Mouse (Mus musculus) adrenal gland, adult 2 months (tissue): ENCODE results near the gene Agr3. TPM values are rescaled to one million over a fixed set of nuclear protein-coding genes. Genes with fewer than 3 reads are reported as not detected.

ENCODE experiments used
- DNase-seq: peaks from one replicate; pipeline ENCODE4 v3.0.0; 2021
- long read RNA-seq: library from polyadenylated mRNA; stranded (forward); transcript quantifications from one replicate; pipeline ENCODE4 v2.0.0, GENCODE M21; 2021
- polyA plus RNA-seq: library from polyadenylated mRNA; depleted of rRNA; stranded (reverse); fragments of >200 nt; gene quantifications from 2 replicates; pipeline ENCODE4 v1.2.3, GENCODE M21; 2012; rRNA removed
- total RNA-seq, 2 experiments: library from RNA; stranded (reverse); gene quantifications; 2 replicates each; pipeline ENCODE4 v1.2.3; 2021

The Agr3 gene
- total RNA-seq (not detected), polyA plus RNA-seq (not detected in 2 replicates)
- long read RNA-seq, result 0 reads

DNA sequence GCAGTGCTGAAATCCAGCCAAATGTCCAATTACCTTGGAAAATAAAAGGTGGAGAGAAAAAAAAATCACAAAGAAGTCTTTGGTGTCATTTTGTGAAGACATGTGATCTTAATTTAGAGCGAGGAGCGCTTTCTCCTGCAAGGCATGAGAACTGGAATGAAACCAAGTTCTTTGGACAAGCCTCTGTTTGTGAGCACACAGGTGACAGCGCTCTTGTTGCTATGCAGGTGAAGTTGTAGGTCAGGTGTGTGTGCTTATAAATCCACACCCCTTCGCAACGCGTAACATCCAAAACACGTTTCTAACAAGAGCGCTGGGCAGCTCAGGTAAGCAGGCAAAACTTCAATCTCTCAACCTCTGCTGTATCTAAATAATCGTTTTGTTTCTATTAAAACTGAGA lies at the start of gene Agr3:
Gene Agr3 (plus strand): TSS at position 219 of the 400 bp plus-strand sequence.
- no peak for DNase-seq

DNA sequence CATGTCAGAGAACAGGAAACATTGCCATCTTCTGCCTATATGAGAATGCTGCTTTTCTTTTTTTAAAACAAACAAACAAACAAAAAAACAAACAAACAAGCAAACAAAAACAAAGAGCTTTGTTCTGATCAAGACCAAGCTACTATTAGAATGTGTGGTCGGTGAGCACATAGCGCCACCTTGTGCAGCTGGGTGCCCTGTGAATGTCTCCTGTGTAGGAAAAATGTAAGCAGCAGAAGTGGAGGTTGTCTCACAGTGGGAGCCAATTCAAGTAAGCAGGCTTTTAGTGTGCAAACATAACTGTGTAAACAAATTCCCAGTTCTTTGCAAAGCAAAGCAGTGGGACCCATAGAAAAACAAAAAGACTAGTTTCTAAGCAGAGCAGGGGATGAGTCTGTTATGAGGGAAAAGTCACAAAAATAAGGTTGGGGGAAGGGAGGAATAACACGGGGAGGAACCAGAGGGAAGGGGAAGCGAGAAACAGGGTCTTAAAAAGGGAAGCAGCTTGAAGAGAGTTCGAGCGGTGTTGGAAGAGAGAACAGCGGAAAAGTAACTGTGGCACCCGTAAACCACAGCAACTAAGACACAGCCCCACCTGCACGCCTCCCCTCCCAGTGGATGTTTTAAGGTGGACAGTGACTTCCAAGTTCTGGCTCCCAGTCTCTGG lies 40.4 kb upstream of the Agr3 start:
- DNase-seq, result peak; percentile 3

DNA sequence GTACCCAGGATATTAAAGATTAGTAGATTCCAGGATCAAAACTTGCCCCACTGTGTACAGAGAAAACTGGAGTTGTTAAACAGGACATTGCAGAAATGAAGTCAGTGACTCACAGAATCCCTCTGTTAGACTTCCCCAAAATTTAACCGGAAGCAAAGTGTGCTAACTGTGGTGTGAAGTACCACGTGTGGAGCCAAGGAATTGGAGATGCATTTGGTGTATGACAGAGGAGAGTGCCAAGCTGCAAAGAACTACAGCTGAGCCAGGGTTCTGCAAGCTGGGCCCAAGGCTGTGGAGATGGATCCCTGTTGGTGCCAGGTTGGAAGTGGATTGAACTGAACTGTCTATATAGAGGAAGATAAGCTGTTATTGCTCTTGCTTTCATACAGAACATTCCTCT lies 36.0 kb upstream of the Agr3 start:
- no peak for DNase-seq

DNA sequence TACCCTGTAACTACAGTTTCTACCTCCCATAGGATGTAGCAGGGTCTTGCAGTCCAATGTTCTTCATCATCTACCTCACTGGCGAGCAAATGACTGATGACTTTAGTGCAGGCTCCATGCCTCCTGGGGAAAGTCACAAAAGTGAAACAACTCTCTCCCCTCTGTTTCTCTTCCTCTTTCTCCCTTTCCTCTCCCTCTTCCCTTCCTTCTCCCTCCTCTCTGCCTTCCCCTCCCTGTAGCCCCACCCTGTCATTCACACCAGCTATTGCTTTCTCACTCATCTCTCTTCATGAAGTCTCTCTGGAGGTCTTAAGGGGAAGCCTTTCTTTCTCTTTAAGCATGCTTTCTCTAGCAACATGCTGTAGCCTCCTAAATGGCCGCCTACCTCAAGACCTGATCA lies 34.7 kb upstream of the Agr3 start:
- DNase-seq, result no peak

DNA sequence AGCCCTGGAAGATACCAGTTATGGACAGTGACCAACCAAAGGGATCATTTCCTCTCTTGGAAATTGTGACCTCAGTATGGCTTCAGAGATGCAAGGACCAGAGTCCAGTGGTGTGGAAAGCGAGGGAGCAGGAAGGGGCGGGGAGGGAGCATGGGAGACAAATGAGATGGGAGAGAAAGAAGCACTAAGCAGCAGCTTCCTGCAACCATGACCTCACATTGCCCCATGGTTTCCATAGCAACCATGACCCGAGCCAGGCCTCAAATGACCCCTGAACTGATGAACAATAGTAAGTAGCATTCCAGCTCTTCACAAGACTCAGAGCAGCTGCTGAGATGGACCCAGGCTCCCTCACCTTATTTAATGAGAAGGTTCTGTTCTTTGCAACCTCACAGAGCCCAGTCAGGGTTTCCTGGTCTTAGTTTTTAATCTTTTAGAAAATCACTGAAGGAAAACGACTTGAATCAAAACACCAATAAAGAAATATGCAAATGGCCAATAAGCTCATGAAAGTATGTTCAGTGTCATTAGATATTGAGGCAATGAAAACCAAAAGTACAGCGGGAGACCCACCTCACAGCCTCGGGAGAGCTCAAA lies 31.0 kb upstream of the Agr3 start:
- DNase-seq, result peak; percentile 3

DNA sequence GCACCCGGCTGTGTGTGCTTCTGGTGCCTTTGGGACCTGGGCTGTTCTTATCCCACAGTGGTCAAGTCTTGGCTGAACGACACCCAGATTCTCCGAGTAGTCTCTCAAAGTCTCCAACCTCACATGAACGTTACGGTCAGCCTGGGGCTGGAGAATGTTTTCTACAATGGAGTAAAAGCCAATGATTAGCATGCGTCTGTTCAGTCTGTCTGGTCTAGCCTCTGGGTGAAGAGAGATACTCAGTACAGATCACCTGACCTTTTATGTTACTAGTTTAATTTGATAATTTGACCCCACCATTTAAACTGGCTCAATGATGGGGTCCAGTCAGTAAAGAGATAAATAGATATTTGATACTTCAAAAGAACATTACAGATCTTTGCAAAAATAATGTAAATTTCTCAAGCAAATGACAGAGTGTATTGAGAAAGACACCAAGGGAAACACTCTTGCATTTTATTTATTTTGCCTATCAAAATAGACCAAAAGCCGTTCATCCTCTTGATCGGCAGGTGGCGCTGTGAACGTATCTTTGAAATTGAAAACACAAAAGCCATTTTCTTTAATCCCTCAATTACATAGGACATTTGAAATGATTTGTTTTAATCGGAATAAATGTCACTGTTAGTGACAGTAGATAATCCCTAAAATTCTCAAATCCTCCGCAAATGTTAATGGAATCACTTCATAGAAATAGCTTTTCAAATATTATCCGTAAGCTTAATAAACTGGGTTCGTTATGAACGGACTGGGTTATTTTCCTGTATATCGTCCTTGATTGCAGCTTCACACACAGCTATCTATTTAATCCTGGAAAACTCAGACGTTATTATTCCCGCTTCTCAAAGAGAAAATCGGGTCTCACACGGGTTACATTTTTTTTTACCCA lies 29.3 kb upstream of the Agr3 start:
- DNase-seq, result peak; percentile 3

DNA sequence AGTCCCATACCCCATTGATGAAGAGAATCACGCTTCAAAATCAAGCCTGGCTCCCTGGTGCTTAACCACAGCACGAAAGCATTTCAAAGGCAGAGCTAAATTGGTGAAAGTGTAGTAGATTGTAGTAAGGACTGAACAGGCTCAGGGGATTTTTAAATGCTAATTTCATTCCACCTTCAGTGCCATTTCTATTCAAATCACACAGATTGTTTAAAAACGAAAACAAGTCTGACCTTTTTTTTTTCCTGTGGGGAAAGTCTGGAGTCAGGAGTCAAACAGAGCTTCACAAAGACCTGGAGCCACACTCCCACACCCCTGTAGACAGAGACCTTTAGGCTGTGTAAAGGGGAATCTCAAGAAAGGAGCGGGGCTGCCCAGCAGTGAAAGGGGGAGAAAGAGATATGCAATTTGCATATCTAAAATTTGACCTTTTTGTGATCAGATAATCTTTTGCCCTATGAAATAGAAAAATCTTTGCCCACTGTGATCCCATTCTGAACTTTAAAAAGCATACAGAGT lies 28.6 kb upstream of the Agr3 start:
- no peak for DNase-seq

DNA sequence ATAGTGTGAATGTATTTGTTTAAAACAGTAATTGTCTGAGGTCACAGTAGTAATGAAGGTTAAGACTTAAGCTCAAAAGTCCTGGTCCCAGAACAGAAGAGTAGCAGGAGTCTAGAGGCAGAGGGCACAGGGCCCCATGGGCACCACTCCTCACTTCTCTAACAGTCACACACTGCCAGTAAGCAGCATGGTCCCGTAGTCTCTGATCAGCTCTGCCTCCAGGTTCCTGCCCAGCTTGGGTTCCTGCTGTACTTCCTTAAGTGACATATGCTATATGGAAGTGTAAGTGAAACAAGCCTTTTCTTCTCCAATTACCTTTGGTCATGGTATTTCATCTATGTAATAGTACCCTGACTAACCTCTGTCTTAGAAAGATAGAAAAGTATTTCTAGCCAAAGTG lies 14.8 kb upstream of the Agr3 start:
- no peak for DNase-seq

DNA sequence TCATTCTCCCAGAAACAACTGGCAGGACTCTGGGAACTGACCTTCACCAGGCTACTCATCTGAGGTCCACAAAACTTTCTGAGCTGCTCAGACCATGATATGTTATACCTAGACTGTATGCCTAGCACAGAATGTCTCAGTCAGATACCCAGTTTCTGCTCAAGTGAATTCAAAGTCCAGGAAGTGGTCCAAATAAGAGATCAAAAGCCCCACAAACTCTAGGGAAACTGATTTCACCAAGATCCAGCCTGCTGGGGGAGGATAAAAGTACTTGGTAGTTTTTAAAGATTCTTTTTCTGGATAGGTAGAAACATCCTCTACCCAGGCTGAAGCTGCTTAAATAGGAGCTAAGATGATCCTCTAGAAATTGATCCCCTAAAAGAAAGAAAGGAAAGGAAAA lies 9.6 kb upstream of the Agr3 start:
- DNase-seq, result no peak

DNA sequence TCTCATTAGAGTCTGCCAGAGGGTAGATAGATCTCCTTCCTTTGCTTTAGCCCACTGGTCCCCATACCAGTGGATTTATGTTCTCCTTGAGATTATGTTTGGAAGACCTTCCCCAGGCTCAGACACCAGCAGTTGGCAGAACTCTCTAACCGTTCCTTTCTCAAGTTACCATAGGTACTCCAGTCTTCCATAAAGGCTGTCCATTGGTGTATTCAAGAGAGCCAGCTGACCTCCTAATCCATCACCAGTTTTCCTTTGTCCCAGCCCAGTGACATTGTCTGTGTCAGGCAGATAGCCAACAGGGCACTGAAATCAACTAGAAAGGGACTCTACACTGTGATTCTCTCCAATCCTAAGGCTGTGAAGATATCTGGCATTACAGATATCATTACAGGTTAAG lies 9.0 kb upstream of the Agr3 start:
- no peak for DNase-seq

DNA sequence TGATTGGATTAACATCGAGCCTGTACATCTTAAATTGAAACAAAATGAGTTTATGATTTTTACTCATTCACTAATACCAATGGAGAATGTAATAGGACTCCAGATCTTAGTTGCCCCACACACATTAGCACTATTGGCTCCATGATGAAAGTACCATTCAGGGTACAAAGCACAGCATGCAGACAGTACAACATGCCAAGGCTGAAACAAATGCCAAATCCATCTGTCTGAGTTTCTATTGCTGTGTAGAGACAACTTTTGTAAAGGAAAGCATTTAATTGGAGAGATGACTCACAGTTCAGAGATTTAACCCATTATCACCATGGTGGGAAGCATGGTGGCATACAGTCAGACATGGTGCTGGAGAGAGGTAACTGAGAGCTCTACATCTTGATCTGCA lies 7.4 kb upstream of the Agr3 start:
- no peak for DNase-seq

DNA sequence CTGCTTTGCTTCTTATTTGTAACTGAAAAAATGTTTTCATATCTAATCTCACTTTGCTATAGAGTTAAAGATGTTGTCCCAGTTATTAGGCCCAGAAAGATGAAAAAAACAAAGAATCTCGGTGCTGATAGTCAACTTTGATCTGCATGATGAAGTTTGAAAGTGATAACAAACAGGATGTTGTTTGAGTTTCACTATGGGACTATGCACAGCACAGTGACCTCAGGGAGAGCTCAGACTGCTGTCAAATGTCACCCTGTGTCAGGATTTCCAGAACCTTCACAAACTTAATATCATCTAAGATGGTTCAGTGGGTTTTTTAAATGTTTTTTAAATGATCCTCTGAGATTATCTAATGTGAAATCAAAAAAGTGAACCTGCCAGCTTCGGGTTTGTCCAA lies 2.4 kb downstream of the Agr3 start:
- no peak for DNase-seq

DNA sequence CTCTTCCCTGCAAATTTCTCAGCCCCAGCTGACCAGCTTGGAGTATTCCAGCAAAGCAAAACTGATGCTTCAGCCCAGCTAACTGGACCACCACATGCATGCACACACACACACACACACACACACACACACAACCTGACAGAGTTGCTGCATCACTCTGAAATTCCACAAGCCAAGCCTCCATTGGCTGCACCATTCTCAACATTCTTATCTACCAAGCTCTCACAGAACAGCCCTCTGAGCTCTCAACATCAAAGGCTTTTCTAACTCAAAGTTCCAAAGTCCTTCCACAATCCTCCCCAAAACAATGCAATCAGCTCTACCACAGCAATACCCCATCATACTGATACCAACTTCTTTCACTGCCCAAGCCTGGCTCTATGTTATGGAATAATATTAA lies 7.4 kb downstream of the Agr3 start:
- no peak for DNase-seq

DNA sequence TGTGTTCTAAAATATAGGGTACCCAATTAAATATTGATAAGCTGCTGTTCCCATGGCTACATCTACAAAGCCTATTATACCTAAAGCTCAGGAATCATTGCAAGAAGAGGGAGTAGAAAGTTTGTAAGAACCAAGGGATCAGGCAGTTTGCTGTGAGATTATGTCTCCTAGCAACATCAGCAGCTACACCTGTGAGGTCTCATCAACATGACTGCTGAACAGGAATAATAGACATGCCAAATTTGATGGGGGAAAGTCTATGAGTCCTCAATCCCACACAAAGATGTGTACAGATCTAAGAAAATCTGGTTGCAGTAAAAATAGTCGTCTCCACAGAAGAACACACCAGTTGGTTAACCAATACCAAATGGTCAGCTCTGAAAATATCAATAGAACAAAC lies 26.3 kb downstream of the Agr3 start:
- no peak for DNase-seq

DNA sequence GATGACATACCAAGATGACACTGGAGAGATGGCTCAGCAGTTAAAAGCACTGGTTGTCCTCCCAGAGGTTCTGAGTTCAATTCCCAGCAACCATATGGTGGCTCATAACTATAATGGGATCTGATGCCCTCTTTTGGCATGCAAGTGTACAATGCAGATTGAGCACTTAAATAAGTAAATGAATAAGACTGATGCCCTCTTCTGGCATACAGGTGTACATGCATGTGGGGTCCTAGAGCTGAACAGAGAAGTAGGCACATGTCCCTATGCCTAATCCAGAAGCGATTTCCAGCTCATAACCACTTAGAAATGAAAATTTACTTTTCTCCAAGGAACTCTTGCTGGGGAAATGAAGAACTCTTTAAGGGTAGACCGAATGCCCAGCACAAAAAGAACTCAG lies 31.8 kb downstream of the Agr3 start:
- peak; percentile 1 for DNase-seq

DNA sequence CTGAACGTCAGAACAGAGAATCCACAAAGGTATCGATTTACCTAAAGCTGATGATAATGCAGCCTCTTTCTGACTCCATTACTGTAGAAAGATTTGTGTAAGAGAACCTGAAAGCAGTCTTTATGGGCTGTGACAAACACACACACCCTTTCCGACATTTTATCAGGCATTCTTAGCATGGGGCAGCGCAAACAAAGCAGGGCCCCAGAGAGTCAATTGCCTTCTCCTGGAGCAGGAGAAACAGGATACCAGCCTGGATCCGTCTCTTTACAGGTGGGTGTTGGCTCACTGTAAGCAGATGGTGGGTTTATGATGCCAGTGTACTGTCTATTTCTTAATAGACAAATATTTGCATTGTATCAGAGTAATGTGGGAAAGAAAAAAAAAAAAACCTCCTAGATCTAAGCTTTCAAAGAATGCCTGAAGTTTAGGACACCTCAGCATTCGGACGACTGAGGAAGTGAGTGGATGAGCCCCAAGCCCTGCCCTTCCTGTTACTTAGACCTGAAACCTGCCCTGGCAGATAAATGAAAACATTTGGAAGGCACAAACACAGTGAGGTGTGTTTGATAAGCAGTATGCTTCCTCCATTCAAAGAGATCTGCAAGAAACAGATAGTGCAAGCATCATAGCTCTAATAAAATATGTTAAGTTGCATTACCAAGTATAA lies 40.8 kb downstream of the Agr3 start:
- DNase-seq, result no peak

DNA sequence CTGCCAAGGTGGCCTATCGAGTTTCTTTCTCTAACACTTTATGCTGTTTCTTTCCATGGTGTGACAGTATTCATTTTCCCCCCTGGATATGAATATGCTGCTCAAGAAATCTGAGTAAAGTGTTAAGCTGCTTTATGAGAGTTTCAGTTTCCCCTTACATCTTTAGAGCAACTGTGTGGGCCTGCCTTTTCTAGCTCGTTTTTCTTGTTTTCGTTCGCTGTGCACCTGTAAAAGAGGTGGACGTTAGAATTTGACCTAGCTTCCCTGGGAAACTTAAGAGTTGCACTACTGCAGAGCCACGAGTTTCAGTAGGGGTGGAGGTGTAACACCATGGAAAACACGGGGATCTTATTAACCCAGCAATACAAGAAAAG lies 41.3 kb downstream of the Agr3 start:
- DNase-seq, result no peak

DNA sequence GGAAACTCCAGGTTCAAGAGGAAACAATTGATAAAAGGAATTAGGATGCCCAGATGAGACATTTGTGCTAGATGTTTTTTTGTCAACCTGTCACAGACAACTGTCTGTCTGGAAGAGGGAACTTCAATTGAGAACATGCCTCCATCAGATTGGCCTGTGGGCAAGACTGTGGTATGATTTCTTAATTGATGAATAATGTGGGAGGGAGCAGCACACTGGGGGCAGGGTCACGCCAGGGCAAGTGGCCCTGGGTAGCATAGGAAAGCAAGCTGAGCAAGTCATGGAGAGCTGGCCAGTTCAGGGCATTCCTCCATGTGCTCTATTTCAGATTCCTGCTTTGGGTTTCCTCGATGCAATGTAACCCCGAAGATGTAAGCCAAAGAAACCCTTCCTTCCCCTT lies 50.5 kb downstream of the Agr3 start:
- no peak for DNase-seq

DNA sequence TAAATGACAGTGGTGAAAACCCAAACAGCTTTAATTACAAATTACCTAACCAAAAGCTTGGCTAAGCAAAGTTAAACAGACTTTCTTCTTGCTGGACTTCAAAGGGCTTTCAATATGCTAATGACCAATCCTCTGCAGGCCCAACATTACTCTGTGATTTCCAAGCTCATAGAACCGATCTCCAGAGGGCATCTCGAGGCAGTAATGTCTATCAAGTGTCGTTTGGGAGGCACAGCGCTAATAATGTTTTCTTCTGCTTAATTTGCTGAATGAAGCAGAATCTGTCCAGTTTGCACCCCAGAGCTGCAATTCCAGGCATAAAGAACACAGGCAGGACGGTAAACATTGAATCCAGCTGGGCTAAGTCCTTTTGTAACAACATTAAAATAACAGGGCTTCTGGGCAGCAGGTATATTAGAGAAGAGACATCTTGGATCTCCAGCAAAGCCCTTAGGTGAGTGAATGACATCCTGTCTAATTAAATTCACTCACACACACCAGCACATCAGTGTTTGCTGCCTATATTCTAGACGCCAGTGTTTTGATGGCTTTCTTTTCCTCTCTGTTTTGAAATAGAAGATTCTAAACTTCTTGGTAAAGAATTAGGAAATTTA lies 52.3 kb downstream of the Agr3 start:
- DNase-seq, result no peak

DNA sequence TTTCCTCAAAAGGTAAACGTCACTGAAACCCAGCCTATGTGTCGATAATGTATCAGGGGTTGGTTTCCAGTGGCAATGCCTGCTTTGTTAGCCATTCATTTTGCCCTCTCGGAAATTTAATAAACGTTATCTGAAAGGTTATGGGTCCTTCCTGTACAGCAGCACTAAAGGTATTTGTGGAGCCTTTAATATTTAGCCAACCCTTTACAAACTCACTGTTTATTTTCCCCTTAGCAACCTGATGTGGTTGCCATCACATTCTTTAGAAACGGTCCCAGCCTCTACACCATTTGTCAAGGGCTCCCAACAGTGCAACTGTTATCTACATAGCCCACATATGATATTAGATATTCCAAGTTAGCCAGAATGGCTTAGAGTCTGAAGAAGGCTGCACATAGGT lies 54.2 kb downstream of the Agr3 start:
- DNase-seq, result no peak

DNA sequence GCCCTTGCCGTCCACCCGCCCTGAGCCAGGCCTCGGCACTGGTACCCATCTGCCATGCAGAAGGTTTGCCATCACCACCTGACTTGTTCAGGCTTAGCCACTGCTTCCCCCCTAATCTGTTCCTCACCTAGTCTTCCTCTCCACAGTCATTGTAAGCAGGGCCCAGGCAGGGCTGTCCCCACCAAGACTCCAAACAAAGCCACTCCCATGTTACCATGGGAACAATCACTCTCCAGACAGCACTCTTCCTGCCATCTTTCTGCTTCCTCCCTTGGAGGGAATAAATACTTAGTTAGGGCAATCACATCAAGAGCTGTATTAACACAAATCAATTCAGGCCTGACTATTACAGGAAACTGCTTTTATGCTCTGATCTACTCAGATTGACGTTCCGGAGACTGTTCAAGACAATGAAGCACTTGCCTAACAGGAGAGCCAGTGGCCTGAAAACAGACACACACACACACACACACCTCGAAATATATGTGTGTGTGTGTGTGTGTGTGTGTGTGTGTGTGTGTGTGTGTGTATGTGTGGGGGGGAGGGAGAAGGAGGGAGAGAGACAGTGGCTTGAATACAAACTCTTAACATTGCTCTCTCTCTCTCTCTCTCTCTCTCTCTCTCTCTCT lies 56.4 kb downstream of the Agr3 start:
- DNase-seq, result no peak

DNA sequence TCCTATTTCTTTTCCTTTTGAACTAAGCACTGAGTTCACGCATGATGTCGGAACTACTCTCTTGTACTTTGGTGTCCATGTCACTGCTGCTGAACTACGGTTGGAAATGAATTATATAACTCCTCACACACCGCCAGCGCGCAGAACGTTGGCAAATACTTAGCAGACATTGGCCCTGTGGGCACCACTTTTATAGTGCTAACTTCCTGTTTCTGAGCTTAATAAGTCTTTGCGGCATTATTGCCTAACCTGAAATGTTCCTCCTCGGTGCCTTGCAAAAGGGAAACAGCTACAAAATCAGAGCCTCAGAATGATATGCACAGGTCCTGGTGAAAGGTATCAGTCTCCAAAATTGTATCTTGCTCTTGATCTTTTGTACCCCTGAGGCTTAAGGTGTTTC lies 58.1 kb downstream of the Agr3 start:
- DNase-seq, result no peak
